Mouse (Mus musculus) bone marrow macrophage, adult 2 months (primary cell): Measurements from ENCODE around the gene Tpm3-rs7. TPM values are rescaled to one million over a fixed set of nuclear protein-coding genes. Genes with fewer than 3 reads are reported as not detected.
"Not testable (repeated sequence)": the region's sequence is repeated elsewhere in the genome, so short reads cannot be mapped to it uniquely, and the experiment has no call there.

Experiments
- H3K27ac ChIP-seq: 2 replicates; pipeline ENCODE4 v1.5.1; 2012; ENCODE audit warnings: low read depth, low read length; ENCODE audit not compliant: insufficient read depth
- H3K4me1 ChIP-seq: 2 replicates; pipeline ENCODE4 v1.6.1; 2012; ENCODE audit warnings: low read length; ENCODE audit not compliant: control insufficient read depth, insufficient read depth
- H3K4me3 ChIP-seq: 2 replicates; pipeline ENCODE4 v1.5.1; 2012; ENCODE audit warnings: mild to moderate bottlenecking, low read length, moderate library complexity; ENCODE audit not compliant: insufficient read depth
- CTCF ChIP-seq: IDR thresholded peaks from 2 replicates; pipeline ENCODE4 v1.5.1; 2012; ENCODE audit warnings: low read depth, mild to moderate bottlenecking, low read length, moderate library complexity
- POLR2A ChIP-seq: IDR thresholded peaks from 2 replicates; pipeline ENCODE4 v1.6.1; 2012; ENCODE audit warnings: mild to moderate bottlenecking, low read depth, low read length, borderline replicate concordance
- polyA plus RNA-seq: library from polyadenylated mRNA; stranded (reverse); fragments of >200 nt; gene quantifications from 2 replicates; pipeline ENCODE4 v1.2.4, GENCODE M21; 2012; ENCODE audit not compliant: missing spikeins, insufficient read depth, insufficient read length

Gene Tpm3-rs7
- 20.5 and 24.5 TPM in 2 replicates for polyA plus RNA-seq

DNA sequence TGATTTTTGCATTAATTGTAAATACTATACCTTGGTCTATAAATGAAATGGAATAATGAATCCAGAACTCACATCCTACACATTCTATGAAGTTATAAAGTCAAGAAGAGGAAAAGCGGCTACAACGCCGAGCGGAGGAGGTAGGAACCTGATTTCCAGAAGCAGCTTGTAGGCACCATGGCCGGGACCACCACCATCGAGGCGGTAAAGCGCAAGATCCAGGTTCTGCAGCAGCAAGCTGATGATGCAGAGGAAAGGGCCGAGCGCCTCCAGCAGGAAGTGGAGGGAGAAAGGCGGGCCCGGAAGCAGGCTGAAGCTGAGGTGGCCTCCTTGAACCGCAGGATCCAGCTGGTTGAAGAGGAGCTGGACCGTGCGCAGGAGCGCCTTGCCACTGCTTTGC, at the start of gene Tpm3-rs7:
TSS of gene Tpm3-rs7 (plus strand) at position 110 of the 400 bp plus-strand sequence.
- not testable (repeated sequence) for H3K4me3 ChIP-seq, H3K4me1 ChIP-seq, H3K27ac ChIP-seq

- Histone ChIP-seq H3K4me3 (no peak overlapping the region), H3K4me1 (no peaks in the 10 kb centered on the region), H3K27ac (no peak overlapping the region)
- TF ChIP-seq CTCF (no peak), POLR2A (no peak)
Measured at GRCm38 (mm10) chr14:113317023-113317422, 2.6 kb downstream of the Tpm3-rs7 start.

GRCm38 (mm10) chr14:113363361-113363760, 49.0 kb downstream of the Tpm3-rs7 start:
- Histone ChIP-seq H3K4me1 (no peaks in the 10 kb centered on the region), H3K4me3 (no peak overlapping the region), H3K27ac (no peak overlapping the region)
- TF ChIP-seq POLR2A (no peak), CTCF (no peak)
